Mouse (Mus musculus) ES-Bruce4 (cell line): Measurements from ENCODE around the gene Gm1123. TPM values are rescaled to one million over a fixed set of nuclear protein-coding genes. Genes with fewer than 3 reads are reported as not detected.

ENCODE experiments used
- H3K27ac ChIP-seq: 2 replicates; pipeline ENCODE4 v1.5.1; 2012; ENCODE audit warnings: low read length, inconsistent platforms; ENCODE audit not compliant: insufficient read depth
- H3K27me3 ChIP-seq: 2 replicates; pipeline ENCODE4 v1.6.1; 2012; ENCODE audit warnings: mild to moderate bottlenecking, low read length, inconsistent platforms; ENCODE audit not compliant: control insufficient read depth, poor library complexity, insufficient read depth, severe bottlenecking
- H3K36me3 ChIP-seq: 2 replicates; pipeline ENCODE4 v1.6.1; 2012; ENCODE audit warnings: inconsistent platforms, mild to moderate bottlenecking, low read length, moderate library complexity; ENCODE audit not compliant: control insufficient read depth, poor library complexity, insufficient read depth, severe bottlenecking
- H3K4me1 ChIP-seq: one replicate; pipeline ENCODE4 v1.8.1; 2011; ENCODE audit warnings: low read length; ENCODE audit not compliant: control insufficient read depth, insufficient read depth
- H3K4me3 ChIP-seq: 2 replicates; pipeline ENCODE4 v1.5.1; 2011; ENCODE audit warnings: low read depth, mild to moderate bottlenecking, low read length
- H3K9ac ChIP-seq: 2 replicates; pipeline ENCODE4 v1.6.1; 2012; ENCODE audit warnings: low read depth, mild to moderate bottlenecking, inconsistent platforms; ENCODE audit not compliant: poor library complexity, severe bottlenecking
- H3K9me3 ChIP-seq: replicated peaks from 2 replicates; pipeline ENCODE4 v1.6.1; 2012; ENCODE audit warnings: mild to moderate bottlenecking, low read length, inconsistent platforms; ENCODE audit not compliant: control insufficient read depth, poor library complexity, insufficient read depth, severe bottlenecking
- CTCF ChIP-seq: IDR thresholded peaks from one replicate; pipeline ENCODE4 v1.8.1; 2011; ENCODE audit warnings: low read depth, low read length
- EP300 ChIP-seq: IDR thresholded peaks from 2 replicates; pipeline ENCODE4 v1.6.1; 2011; ENCODE audit warnings: low read depth, low read length; ENCODE audit not compliant: insufficient read depth
- POLR2A ChIP-seq: IDR thresholded peaks from one replicate; pipeline ENCODE4 v1.8.1; 2011; ENCODE audit warnings: low read length; ENCODE audit not compliant: insufficient read depth
- polyA plus RNA-seq: library from polyadenylated mRNA; stranded (reverse); fragments of >200 nt; gene quantifications from 2 replicates; pipeline ENCODE4 v1.2.4, GENCODE M21; 2011; ENCODE audit warnings: low read depth; ENCODE audit not compliant: missing spikeins, insufficient read depth, insufficient read length

Gm1123 gene
- polyA plus RNA-seq: not detected in 2 replicates

DNA sequence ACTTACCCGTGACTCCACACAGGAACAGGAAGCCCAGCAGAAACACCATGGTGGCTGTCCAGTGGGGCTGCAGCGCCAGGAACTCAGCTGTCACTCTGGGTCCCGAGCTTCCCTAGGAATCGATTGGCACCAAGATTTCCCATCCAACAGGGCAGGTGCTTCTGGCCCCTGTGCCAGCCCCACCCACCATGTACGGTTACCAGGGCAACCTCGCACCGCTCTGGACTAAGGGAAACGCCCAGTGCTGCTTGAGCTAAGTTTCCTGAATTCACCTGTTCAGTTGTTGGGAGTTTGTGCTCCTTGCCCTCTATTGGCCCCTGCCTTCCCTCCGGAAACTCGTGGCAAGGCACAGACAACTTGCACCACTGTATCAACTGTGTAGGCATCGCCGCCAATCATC is at the start of gene Gm1123:
Gene Gm1123, minus strand, starts transcription at position 141 of the 400 bp plus-strand sequence.
- peak within 1 kb of the TSS; percentile 2; the same call in 1 of the 2 replicates for H3K4me3 ChIP-seq

GRCm38 (mm10) chr9:99081718-99082117 is 46.2 kb upstream of the Gm1123 start:
- Histone ChIP-seq H3K27ac (no peak overlapping the region), H3K9ac (no peak overlapping the region), H3K4me1 (no peaks in the 10 kb centered on the region), H3K4me3 (no peak overlapping the region), H3K36me3 (peaks cover 7% of the 10 kb centered on the region), H3K9me3 (no peaks in the 10 kb centered on the region), H3K27me3 (no peaks in the 10 kb centered on the region)
- TF ChIP-seq POLR2A: no peak
- TF ChIP-seq CTCF: no peak
- TF ChIP-seq EP300: no peak

More for the DNA sequence above, at the start of gene Gm1123:
- H3K27ac ChIP-seq: no peak within 1 kb of the TSS
- peaks cover 18% of the 10 kb centered on the region for H3K36me3 ChIP-seq
- TF ChIP-seq POLR2A: no peak
- TF ChIP-seq CTCF: no peak
- no peak for TF ChIP-seq EP300
- no peak within 1 kb of the TSS for H3K9ac ChIP-seq
- no peaks in the 10 kb centered on the region for H3K4me1 ChIP-seq
- H3K27me3 ChIP-seq: no peaks in the 10 kb centered on the region
- H3K9me3 ChIP-seq: no peaks in the 10 kb centered on the region

DNA sequence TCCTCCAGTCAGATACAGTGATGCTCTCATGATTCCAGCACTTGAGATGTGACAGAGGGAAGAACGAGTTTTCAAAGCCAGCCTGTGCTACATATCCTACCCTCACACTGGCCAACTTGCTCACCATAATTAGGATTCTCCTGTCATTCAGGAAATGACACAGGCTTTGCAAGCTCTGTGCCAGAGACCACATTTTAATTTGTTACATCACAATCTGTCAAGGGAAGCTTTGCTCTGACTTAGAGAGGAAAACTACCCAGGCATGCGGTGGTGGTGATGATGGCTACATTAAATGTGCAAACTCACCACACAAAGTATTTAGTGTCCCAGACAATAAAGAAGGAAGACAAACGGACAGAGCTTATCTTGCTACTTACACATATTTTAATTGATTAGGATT is 45.8 kb upstream of the Gm1123 start:
- Histone ChIP-seq H3K36me3 (peaks cover 5% of the 10 kb centered on the region), H3K4me3 (no peak overlapping the region), H3K27me3 (no peaks in the 10 kb centered on the region), H3K9me3 (no peaks in the 10 kb centered on the region), H3K9ac (no peak overlapping the region), H3K4me1 (no peaks in the 10 kb centered on the region), H3K27ac (no peak overlapping the region)
- no peak for TF ChIP-seq EP300
- TF ChIP-seq CTCF: no peak
- TF ChIP-seq POLR2A: no peak

GRCm38 (mm10) chr9:99080657-99081056 is 45.1 kb upstream of the Gm1123 start:
- Histone ChIP-seq H3K27ac (no peak overlapping the region), H3K36me3 (peaks cover 3% of the 10 kb centered on the region; the same call in 1 of the 2 replicates), H3K4me1 (no peaks in the 10 kb centered on the region), H3K9ac (no peak overlapping the region), H3K27me3 (no peaks in the 10 kb centered on the region), H3K4me3 (no peak overlapping the region), H3K9me3 (no peaks in the 10 kb centered on the region)
- TF ChIP-seq EP300 (no peak), POLR2A (no peak), CTCF (no peak)

DNA sequence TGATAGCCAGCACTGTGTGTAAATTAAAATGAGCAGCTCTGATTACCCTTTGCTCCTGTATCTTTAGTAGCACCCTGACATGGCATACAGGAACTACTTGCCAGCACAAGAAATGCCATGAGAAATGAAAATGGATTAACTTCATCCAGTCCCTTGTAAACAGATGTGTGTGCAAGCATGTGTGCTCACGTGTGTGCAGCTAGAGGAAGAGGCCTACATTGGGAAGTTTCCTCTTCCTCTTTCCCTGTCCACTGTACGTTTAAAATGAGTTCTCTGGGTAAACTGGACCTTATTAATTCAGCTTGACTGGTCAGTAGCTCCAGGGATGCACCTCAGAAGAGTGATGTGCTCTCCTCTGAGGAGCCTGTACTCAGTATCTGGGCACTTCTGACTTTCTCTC is 38.9 kb upstream of the Gm1123 start:
- H3K27me3 ChIP-seq: no peaks in the 10 kb centered on the region
- H3K9ac ChIP-seq: no peak overlapping the region
- no peak overlapping the region for H3K27ac ChIP-seq
- H3K9me3 ChIP-seq: no peaks in the 10 kb centered on the region
- H3K36me3 ChIP-seq: peaks cover 5% of the 10 kb centered on the region
- TF ChIP-seq EP300 (no peak), POLR2A (no peak), CTCF (no peak)
- H3K4me3 ChIP-seq: no peak overlapping the region
- H3K4me1 ChIP-seq: no peaks in the 10 kb centered on the region

DNA sequence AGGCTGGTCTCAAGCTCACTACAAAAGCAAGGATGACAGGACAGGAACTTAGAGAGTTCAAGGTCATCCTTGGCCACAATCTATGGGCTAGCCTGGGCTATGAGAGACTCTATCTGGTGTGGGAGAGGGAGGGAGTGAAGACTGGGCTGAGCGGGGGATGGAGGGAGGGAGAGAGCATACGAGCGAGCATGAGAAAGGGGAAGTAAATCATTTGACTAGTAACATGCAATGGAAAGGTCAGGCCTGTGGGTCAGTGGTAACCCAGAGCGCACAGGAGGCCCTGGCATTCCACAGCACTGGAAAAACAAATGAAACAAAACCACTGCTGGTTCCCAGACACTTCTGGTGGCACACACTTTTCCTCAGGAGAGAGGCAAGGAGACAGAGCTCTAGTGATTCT is 37.0 kb upstream of the Gm1123 start:
- Histone ChIP-seq H3K27me3 (no peaks in the 10 kb centered on the region), H3K9ac (no peak overlapping the region), H3K27ac (no peak overlapping the region), H3K36me3 (peaks cover 12% of the 10 kb centered on the region), H3K4me1 (no peaks in the 10 kb centered on the region), H3K4me3 (no peak overlapping the region), H3K9me3 (no peaks in the 10 kb centered on the region)
- TF ChIP-seq EP300 (no peak), CTCF (no peak), POLR2A (no peak)
